Mouse (Mus musculus) heart, adult 2 months (tissue): Measurements from ENCODE around the gene Hist1h1e. TPM values are rescaled to one million over a fixed set of nuclear protein-coding genes. Genes with fewer than 3 reads are reported as not detected.
"Not testable (repeated sequence)": the region's sequence is repeated elsewhere in the genome, so short reads cannot be mapped to it uniquely, and the experiment has no call there.

ENCODE experiments used
- DNase-seq, 2 experiments: peaks; one replicate each; pipeline ENCODE4 v3.0.0; 2021
- H3K27ac ChIP-seq: fragments of 200-600 bp; 2 replicates; pipeline ENCODE4 v1.8.1; 2022
- H3K27me3 ChIP-seq: fragments of 200-500 bp; 2 replicates; pipeline ENCODE4 v1.6.1; 2012; ENCODE audit warnings: mild to moderate bottlenecking, low read length, inconsistent platforms, mixed read lengths; ENCODE audit not compliant: control insufficient read depth, insufficient read depth
- H3K36me3 ChIP-seq: fragments of 200-500 bp; 2 replicates; pipeline ENCODE4 v1.6.1; 2012; ENCODE audit warnings: low read length, inconsistent platforms; ENCODE audit not compliant: control insufficient read depth, insufficient read depth
- H3K4me1 ChIP-seq: fragments of 200-500 bp; 2 replicates; pipeline ENCODE4 v1.6.1; 2011; ENCODE audit warnings: low read length; ENCODE audit not compliant: control insufficient read depth, insufficient read depth
- H3K4me3 ChIP-seq: fragments of 200-600 bp; 2 replicates; pipeline ENCODE4 v1.8.1; 2022
- H3K79me2 ChIP-seq: fragments of 200-500 bp; replicated peaks from 2 replicates; pipeline ENCODE4 v1.6.1; 2012; ENCODE audit warnings: mild to moderate bottlenecking, inconsistent platforms, low read length, moderate library complexity, mixed read lengths; ENCODE audit not compliant: control insufficient read depth, insufficient read depth
- H3K9ac ChIP-seq: fragments of 200-500 bp; 2 replicates; pipeline ENCODE4 v1.6.1; 2012; ENCODE audit warnings: low read depth, mild to moderate bottlenecking, control low read depth, inconsistent platforms, low read length, mixed read lengths
- CTCF ChIP-seq: fragments of 200-600 bp; IDR thresholded peaks from 2 replicates; pipeline ENCODE4 v1.8.1; 2022; ENCODE audit warnings: antibody characterized with exemption, mild to moderate bottlenecking, moderate library complexity
- EP300 ChIP-seq: fragments of 200-500 bp; IDR thresholded peaks from 2 replicates; pipeline ENCODE4 v1.6.1; 2011; ENCODE audit warnings: low read depth, low read length, control low read depth; ENCODE audit not compliant: insufficient read depth
- POLR2A ChIP-seq: fragments of 200-500 bp; IDR thresholded peaks from 2 replicates; pipeline ENCODE4 v1.6.1; 2011; ENCODE audit warnings: mild to moderate bottlenecking, low read depth, low read length, control low read depth; ENCODE audit not compliant: insufficient read depth
- WGBS: fragments of 180-500 bp; shearing (Covaris S2); methylation state at CpG from one replicate; pipeline ENCODE4 v1.1.7; 2018; 5-methylcytosine and 5-hydroxymethylcytosine counted together
- intact Hi-C: fragments of 180-260 bp; cut with DNase I; formaldehyde crosslinking; loops from one replicate; pipeline ENCODE4 v1.15.1; 2025
- polyA plus RNA-seq: library from polyadenylated mRNA; depleted of rRNA; stranded (reverse); fragments of >200 nt; gene quantifications from 2 replicates; pipeline ENCODE4 v1.2.3, GENCODE M21; 2012
- total RNA-seq, 2 experiments: library from RNA; stranded (reverse); gene quantifications; 2 replicates each; pipeline ENCODE4 v1.2.3; 2021

The Hist1h1e gene
- total and polyA plus RNA-seq, 3 experiments: 1.3 to 28.8 (median 20.4) TPM

DNA sequence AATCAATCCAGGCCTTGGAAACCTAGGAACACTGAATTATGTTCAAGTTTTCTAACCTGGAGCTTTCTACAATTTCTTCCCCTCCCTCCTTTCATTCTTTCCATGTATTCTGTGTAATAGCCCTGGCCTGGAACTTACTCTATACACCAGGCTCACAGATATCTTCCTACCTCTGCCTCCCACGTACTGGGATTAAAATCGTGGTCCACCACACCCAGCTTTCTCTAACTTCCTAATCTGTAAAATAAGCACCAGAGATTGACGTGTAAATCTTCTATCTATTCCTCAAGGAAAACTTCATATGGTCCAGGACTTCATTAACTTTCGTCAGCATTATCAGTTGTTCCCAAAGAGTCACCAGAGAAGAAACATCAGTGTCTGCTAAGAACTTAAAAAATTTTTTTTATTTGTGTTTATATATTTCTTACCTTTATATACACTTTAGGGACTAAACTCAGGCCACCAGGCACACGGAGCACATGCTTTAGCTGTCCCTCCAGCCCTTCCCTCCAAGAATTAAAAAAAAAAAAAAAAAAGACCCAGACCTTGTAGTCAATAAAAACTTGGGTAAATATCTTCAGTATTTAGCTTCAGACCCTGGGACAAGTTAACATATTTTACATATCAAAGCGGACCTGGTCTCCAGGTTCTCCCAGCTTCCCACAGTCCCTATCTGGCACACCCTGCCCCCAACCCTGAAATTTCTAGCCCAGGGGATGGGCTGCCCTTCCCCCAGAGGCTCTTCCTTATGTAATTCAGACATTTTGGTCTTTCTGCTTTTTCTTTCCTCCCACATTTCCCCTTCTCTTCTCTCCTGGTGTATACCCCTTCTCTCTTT is 39.9 kb downstream of the Hist1h1e start:
- Histone ChIP-seq H3K9ac (peak overlapping the region; percentile 71; the same call in 1 of the 2 replicates), H3K36me3 (peaks cover 4% of the 10 kb centered on the region; the same call in 1 of the 2 replicates), H3K4me1 (peaks cover 4% of the 10 kb centered on the region), H3K79me2 (no peaks in the 10 kb centered on the region), H3K27ac (peak overlapping the region; percentile 7), H3K4me3 (peak overlapping the region; percentile 72), H3K27me3 (no peaks in the 10 kb centered on the region)
- no peak for TF ChIP-seq POLR2A
- TF ChIP-seq EP300: no peak
- TF ChIP-seq CTCF: no peak
- no peak for DNase-seq
- WGBS: 37% methylated on average over 6 of the region's 6 CpGs
- intact Hi-C loops: loop anchor here (5.0 to 10.0 kb wide), 4 partner anchors 160 to 1868 kb away; partner anchors contain the start of genes Hist1h1b, Hist1h2ag, Hist1h2ai and Hist1h2an

- intact Hi-C loops: loop anchor here (5.0 to 10.0 kb wide), 4 partner anchors 161 to 1867 kb away; partner anchors contain the start of genes Hist1h1b, Hist1h2ag, Hist1h2ai and Hist1h2an
- H3K27me3 ChIP-seq: no peaks in the 10 kb centered on the region
- peak; percentile 97 for TF ChIP-seq EP300
- peak; percentile 100 for TF ChIP-seq POLR2A
- TF ChIP-seq CTCF: no peak
- peaks cover 4% of the 10 kb centered on the region; the same call in 1 of the 2 replicates for H3K36me3 ChIP-seq
- peak within 1 kb of the TSS; percentile 24 for H3K27ac ChIP-seq
- WGBS: under 1% methylated on average over 43 of the region's 43 CpGs
- H3K9ac ChIP-seq: peak within 1 kb of the TSS; percentile 71
- H3K4me3 ChIP-seq: peak within 1 kb of the TSS; percentile 72
- DNase-seq: peak; percentile 94 to 96
- H3K4me1 ChIP-seq: peaks cover 4% of the 10 kb centered on the region
- H3K79me2 ChIP-seq: no peaks in the 10 kb centered on the region
These were observed 40.7 kb downstream of the Hist1h1e start, which contains the start of gene Hist1h4d for GRCm38 (mm10) chr13:23581408-23582218. Hist1h4d (plus strand) TSS chr13:23581598.

DNA sequence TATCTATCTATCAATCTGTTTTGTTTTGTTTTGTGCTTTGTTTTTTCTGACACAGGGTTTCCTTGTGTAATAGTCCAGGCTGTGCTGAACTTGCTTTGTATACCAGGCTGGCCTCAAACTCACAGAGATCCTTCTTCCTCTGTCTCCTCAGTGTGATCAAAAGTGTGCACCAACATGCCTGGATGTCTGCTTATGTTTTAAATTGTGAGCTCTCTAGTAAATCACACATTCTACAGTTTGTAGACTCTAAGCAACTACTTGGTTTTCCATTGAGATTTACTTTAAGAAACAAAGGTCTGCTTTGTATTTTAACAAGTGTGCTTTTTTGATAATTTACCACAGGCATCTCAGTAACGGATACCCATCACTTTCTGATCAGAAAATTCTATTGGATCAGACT is 44.5 kb downstream of the Hist1h1e start:
- Histone ChIP-seq H3K27ac (no peak overlapping the region), H3K4me1 (peaks cover 1% of the 10 kb centered on the region), H3K79me2 (no peaks in the 10 kb centered on the region), H3K4me3 (no peak overlapping the region), H3K9ac (no peak overlapping the region), H3K27me3 (no peaks in the 10 kb centered on the region), H3K36me3 (peaks cover 4% of the 10 kb centered on the region; the same call in 1 of the 2 replicates)
- TF ChIP-seq CTCF (no peak), EP300 (no peak), POLR2A (no peak)
- intact Hi-C loops: no loop called here
- no peak for DNase-seq
- 96% methylated on average over 1 of the region's 1 CpGs for WGBS

- no peak overlapping the region for H3K9ac ChIP-seq
- intact Hi-C loops: no loop called here
- TF ChIP-seq CTCF (no peak), POLR2A (no peak), EP300 (no peak)
- no peaks in the 10 kb centered on the region for H3K79me2 ChIP-seq
- 62% methylated on average over 6 of the region's 6 CpGs for WGBS
- H3K36me3 ChIP-seq: peaks cover 5% of the 10 kb centered on the region
- peaks cover 3% of the 10 kb centered on the region for H3K4me1 ChIP-seq
- H3K27ac ChIP-seq: no peak overlapping the region
- H3K27me3 ChIP-seq: no peaks in the 10 kb centered on the region
- DNase-seq: no peak
- no peak overlapping the region for H3K4me3 ChIP-seq
These were observed 45.3 kb downstream of the Hist1h1e start for GRCm38 (mm10) chr13:23576906-23577639.

- Histone ChIP-seq H3K79me2 (no peaks in the 10 kb centered on the region), H3K27ac (no peak overlapping the region), H3K36me3 (peaks cover 6% of the 10 kb centered on the region), H3K27me3 (no peaks in the 10 kb centered on the region), H3K4me3 (peak overlapping the region; percentile 33; the same call in 1 of the 2 replicates), H3K9ac (no peak overlapping the region), H3K4me1 (peaks cover 4% of the 10 kb centered on the region)
- no peak for DNase-seq
- WGBS: 61% methylated on average over 7 of the region's 7 CpGs
- TF ChIP-seq CTCF: no peak
- no peak for TF ChIP-seq POLR2A
- no peak for TF ChIP-seq EP300
- intact Hi-C loops: no loop called here
These were observed 45.9 kb downstream of the Hist1h1e start for GRCm38 (mm10) chr13:23576351-23576881.

DNA sequence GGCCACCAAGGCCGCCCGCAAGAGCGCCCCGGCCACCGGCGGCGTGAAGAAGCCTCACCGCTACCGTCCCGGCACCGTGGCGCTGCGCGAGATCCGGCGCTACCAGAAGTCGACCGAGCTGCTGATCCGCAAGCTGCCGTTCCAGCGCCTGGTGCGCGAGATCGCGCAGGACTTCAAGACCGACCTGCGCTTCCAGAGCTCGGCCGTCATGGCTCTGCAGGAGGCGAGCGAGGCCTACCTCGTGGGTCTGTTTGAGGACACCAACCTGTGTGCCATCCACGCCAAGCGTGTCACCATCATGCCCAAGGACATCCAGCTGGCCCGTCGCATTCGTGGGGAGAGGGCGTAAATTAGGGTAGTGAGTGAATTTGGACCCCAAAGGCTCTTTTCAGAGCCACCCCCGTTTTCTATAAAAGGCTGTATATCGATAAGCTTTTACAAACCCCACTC is 46.5 kb downstream of the Hist1h1e start:
- H3K4me1 ChIP-seq, H3K27me3 ChIP-seq, H3K79me2 ChIP-seq, H3K36me3 ChIP-seq, intact Hi-C loops, DNase-seq, H3K27ac ChIP-seq: not testable (repeated sequence)
- 13% methylated on average over 15 of the region's 40 CpGs for WGBS
- peak overlapping the region; percentile 47 for H3K4me3 ChIP-seq
- H3K9ac ChIP-seq: peak overlapping the region; percentile 52; the same call in 1 of the 2 replicates
